Mouse (Mus musculus) lung, adult 2 months (tissue): ENCODE measurements around the gene Mrps6. TPM values are rescaled to one million over a fixed set of nuclear protein-coding genes. Genes with fewer than 3 reads are reported as not detected.

Experiments used
- DNase-seq: peaks from one replicate; pipeline ENCODE4 v3.0.0; 2022
- H3K4me1 ChIP-seq: fragments of 200-500 bp; 2 replicates; pipeline ENCODE4 v1.6.1; 2011; ENCODE audit warnings: low read length; ENCODE audit not compliant: control insufficient read depth, insufficient read depth
- H3K4me3 ChIP-seq: fragments of 200-500 bp; replicated peaks from 2 replicates; pipeline ENCODE3; 2011; ENCODE audit warnings: low read depth, mild to moderate bottlenecking, control low read depth, low read length; ENCODE audit errors: extremely low read depth
- CTCF ChIP-seq: fragments of 200-500 bp; IDR thresholded peaks from 2 replicates; pipeline ENCODE4 v1.5.1; 2011; ENCODE audit warnings: mild to moderate bottlenecking, low read length, control low read depth; ENCODE audit not compliant: insufficient read depth
- POLR2A ChIP-seq: fragments of 200-500 bp; IDR thresholded peaks from 2 replicates; pipeline ENCODE4 v1.6.1; 2011; ENCODE audit warnings: low read depth, mild to moderate bottlenecking, control low read depth, low read length, borderline replicate concordance; ENCODE audit errors: extremely low read depth
- WGBS: fragments of 180-500 bp; shearing (Covaris S2); methylation state at CpG from one replicate; pipeline ENCODE4 v1.1.7; 2018; 5-methylcytosine and 5-hydroxymethylcytosine counted together
- polyA plus RNA-seq: library from polyadenylated mRNA; depleted of rRNA; stranded (reverse); fragments of >200 nt; gene quantifications from 2 replicates; pipeline ENCODE4 v1.2.3, GENCODE M21; 2012; rRNA removed

Gene Mrps6
- polyA plus RNA-seq = 15.7 and 15.9 TPM in 2 replicates

GRCm38 (mm10) chr16:92057852-92058643 is at the start of gene Mrps6, which contains the start of the genes Gm49711 and Slc5a3:
Mrps6 (plus strand) TSS chr16:92058270.
Gm49711 (plus strand) TSS chr16:92058316.
Slc5a3 (plus strand) TSS chr16:92058322.
- DNase-seq = peak; percentile 89
- H3K4me3 ChIP-seq = peak within 1 kb of the TSS; percentile 95
- H3K4me1 ChIP-seq = no peaks in the 10 kb centered on the region; the same call in 1 of the 2 replicates
- WGBS = under 1% methylated on average over 84 of the region's 99 CpGs
- TF ChIP-seq CTCF (no peak), POLR2A (peak; percentile 96)

GRCm38 (mm10) chr16:92009586-92009985 is 48.5 kb upstream of the Mrps6 start:
- no peak overlapping the region for H3K4me3 ChIP-seq
- DNase-seq = no peak
- TF ChIP-seq POLR2A = no peak
- H3K4me1 ChIP-seq = no peaks in the 10 kb centered on the region
- 85% methylated on average over 2 of the region's 2 CpGs for WGBS

GRCm38 (mm10) chr16:92016792-92017191 is 41.3 kb upstream of the Mrps6 start:
- Histone ChIP-seq H3K4me3 (no peak overlapping the region), H3K4me1 (peaks cover 2% of the 10 kb centered on the region; the same call in 1 of the 2 replicates)
- WGBS = 73% methylated on average over 8 of the region's 8 CpGs
- no peak for DNase-seq
- TF ChIP-seq POLR2A (no peak), CTCF (no peak)

- DNase-seq = peak; percentile 20
- TF ChIP-seq CTCF (no peak), POLR2A (peak; percentile 35; the same call in 1 of the 2 replicates)
- 8% methylated on average over 26 of the region's 26 CpGs for WGBS
- H3K4me3 ChIP-seq = peak overlapping the region; percentile 90
- H3K4me1 ChIP-seq = peaks cover 2% of the 10 kb centered on the region; the same call in 1 of the 2 replicates
Observed at GRCm38 (mm10) chr16:92019141-92020118, 38.6 kb upstream of the Mrps6 start.

DNA sequence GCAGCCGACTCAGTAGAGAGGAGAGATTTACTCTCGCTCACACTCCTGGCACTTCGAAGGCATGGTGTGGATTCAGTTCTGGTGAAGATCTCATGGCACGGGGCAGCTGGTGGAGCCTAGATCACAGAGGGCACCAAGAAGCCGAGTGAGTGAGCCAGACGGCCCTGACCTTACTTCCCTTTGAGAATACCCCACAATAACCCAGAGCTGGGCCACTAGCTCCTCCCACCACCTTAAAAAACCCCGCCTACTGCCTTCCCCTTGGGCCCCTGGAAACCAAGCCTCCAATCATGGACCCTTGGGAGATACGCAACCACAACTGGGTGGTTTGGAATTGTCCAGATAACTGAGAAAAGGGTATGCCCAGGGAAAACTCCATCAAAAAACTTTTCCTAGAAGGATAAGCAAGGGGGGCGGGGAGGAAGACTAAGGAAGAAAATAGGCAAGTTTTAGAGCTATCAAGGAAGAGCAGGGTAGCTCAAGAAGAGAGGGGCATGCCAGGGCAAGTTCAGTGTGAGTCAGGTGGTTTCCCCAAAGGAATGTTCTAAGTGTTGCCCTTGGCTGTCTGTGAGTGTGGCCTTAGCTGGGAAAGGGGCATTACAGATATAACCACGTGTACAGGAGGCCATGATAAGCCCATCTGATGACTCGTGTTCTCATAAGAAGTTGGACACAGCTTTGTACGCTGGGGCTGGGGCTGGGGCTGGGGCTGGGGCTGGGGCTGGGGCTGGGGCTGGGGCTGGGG is 36.2 kb upstream of the Mrps6 start:
- WGBS = 81% methylated on average over 12 of the region's 12 CpGs
- H3K4me3 ChIP-seq = no peak overlapping the region
- no peak for DNase-seq
- TF ChIP-seq POLR2A (no peak), CTCF (no peak)
- H3K4me1 ChIP-seq = peaks cover 2% of the 10 kb centered on the region; the same call in 1 of the 2 replicates

- no peak overlapping the region for H3K4me3 ChIP-seq
- 67% methylated on average over 20 of the region's 20 CpGs for WGBS
- H3K4me1 ChIP-seq = peaks cover 2% of the 10 kb centered on the region; the same call in 1 of the 2 replicates
- TF ChIP-seq POLR2A (no peak), CTCF (no peak)
- DNase-seq = no peak
Observed at GRCm38 (mm10) chr16:92022494-92023283, 35.4 kb upstream of the Mrps6 start.

DNA sequence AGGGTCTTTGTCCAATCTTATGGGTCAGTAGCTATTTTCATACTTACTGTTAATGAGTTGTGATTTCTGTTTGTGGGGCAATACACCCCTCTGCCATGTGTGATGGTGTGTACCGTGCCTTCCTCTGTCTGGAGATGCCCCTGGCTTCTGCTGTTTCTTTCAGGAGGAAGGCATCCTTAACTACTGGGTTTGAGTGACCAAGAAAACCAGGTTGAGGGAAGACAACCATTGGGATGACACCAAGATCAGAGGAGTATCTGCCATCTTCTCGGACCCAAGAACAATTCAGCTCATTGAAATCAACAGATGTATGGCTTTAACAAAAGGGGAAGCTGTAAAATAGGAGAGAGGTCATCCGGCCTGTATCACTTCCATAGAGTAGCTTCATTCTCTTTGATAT is 24.8 kb upstream of the Mrps6 start:
- WGBS = 88% methylated on average over 3 of the region's 3 CpGs

DNA sequence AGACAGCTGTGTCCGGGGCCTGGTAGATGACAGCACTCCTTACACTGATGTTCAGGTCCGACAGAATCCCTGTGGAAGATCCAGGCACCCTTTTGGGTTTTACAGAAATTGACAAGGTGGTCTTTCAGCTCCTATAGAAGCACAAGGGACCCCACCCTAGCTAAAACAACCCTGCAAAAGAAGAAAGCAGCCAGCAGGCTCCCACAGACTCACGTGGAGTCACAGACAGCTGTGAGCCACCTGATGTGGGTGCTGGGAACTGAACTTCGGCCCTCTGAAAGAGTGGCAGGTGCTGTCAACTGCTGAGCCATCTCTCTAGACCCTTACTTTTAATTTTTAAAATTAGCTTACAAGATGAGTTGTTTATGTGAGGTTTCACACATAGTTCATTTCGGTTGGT is 23.4 kb upstream of the Mrps6 start:
- DNase-seq = no peak
- Histone ChIP-seq H3K4me3 (no peak overlapping the region), H3K4me1 (no peaks in the 10 kb centered on the region)
- no peak for TF ChIP-seq POLR2A
- no peak for TF ChIP-seq CTCF
- WGBS = 80% methylated on average over 5 of the region's 5 CpGs

More for the DNA sequence above, 24.8 kb upstream of the Mrps6 start:
- no peak overlapping the region for H3K4me3 ChIP-seq
- TF ChIP-seq POLR2A (no peak), CTCF (no peak)
- DNase-seq = no peak
- H3K4me1 ChIP-seq = no peaks in the 10 kb centered on the region
